Mouse (Mus musculus): ENCODE results near the gene Ift22. TPM values are rescaled to one million over a fixed set of nuclear protein-coding genes. Genes with fewer than 3 reads are reported as not detected.
"Not testable (repeated sequence)": the region's sequence is repeated elsewhere in the genome, so short reads cannot be mapped to it uniquely, and the experiment has no call there.

Ift22 gene
- polyA plus RNA-seq, 1 experiment from 2014 or later = 41.4 TPM

GRCm38 (mm10) chr5:136949551-136950336 is 41.8 kb downstream of the Ift22 start:
- not testable (repeated sequence) for H3K9me3 ChIP-seq (replicated peaks; ENCODE audit: control insufficient read depth, low read length); H3K4me2 ChIP-seq; H3K4me3 ChIP-seq (ENCODE audit: low read depth, low read length); H3K27ac ChIP-seq (ENCODE audit: low read depth, low read length); H3K4me1 ChIP-seq (ENCODE audit: control insufficient read depth, insufficient read depth, low read length); H3K36me3 ChIP-seq (ENCODE audit: control insufficient read depth, insufficient read depth, low read length); ATAC-seq (replicated peaks; ENCODE audit: insufficient number of reproducible peaks, low FRiP score, low TSS enrichment); H3K9ac ChIP-seq (ENCODE audit: low read depth, low read length); H3K27me3 ChIP-seq (ENCODE audit: control insufficient read depth, insufficient read depth, low read length)
- WGBS (ENCODE audit: insufficient replicate concordance) = 81% methylated on average over 14 of the region's 14 CpGs

GRCm38 (mm10) chr5:136950521-136950920 is 42.6 kb downstream of the Ift22 start:
- H3K4me1 ChIP-seq (ENCODE audit: control insufficient read depth, insufficient read depth, low read length) = peaks cover 5% of the 10 kb centered on the region; the same call in 1 of the 2 replicates
- H3K36me3 ChIP-seq (ENCODE audit: control insufficient read depth, insufficient read depth, low read length) = 0 out of 2 replicates have a peak, but pooled peaks cover under 1% of the 10 kb centered on the region
- no peak overlapping the region for H3K4me3 ChIP-seq (ENCODE audit: low read depth, low read length)
- H3K9ac ChIP-seq (ENCODE audit: low read depth, low read length) = no peak overlapping the region
- no peaks in the 10 kb centered on the region for H3K9me3 ChIP-seq (replicated peaks; ENCODE audit: control insufficient read depth, low read length)
- H3K27ac ChIP-seq (ENCODE audit: low read depth, low read length) = no peak overlapping the region
- no peak overlapping the region for H3K4me2 ChIP-seq
- WGBS (ENCODE audit: insufficient replicate concordance) = 84% methylated on average over 6 of the region's 6 CpGs
- H3K27me3 ChIP-seq (ENCODE audit: control insufficient read depth, insufficient read depth, low read length) = no peaks in the 10 kb centered on the region
- ATAC-seq (replicated peaks; ENCODE audit: insufficient number of reproducible peaks, low FRiP score, low TSS enrichment) = no peak

GRCm38 (mm10) chr5:136952153-136952552 is 44.2 kb downstream of the Ift22 start:
- H3K9me3 ChIP-seq (replicated peaks; ENCODE audit: control insufficient read depth, low read length) = no peaks in the 10 kb centered on the region
- no peak overlapping the region for H3K4me3 ChIP-seq (ENCODE audit: low read depth, low read length)
- peak overlapping the region; percentile 80; the same call in 1 of the 2 replicates for H3K4me2 ChIP-seq
- peaks cover 5% of the 10 kb centered on the region; the same call in 1 of the 2 replicates for H3K4me1 ChIP-seq (ENCODE audit: control insufficient read depth, insufficient read depth, low read length)
- no peak for ATAC-seq (replicated peaks; ENCODE audit: insufficient number of reproducible peaks, low FRiP score, low TSS enrichment)
- H3K9ac ChIP-seq (ENCODE audit: low read depth, low read length) = no peak overlapping the region
- no peak overlapping the region for H3K27ac ChIP-seq (ENCODE audit: low read depth, low read length)
- H3K27me3 ChIP-seq (ENCODE audit: control insufficient read depth, insufficient read depth, low read length) = no peaks in the 10 kb centered on the region
- 64% methylated on average over 4 of the region's 4 CpGs for WGBS (ENCODE audit: insufficient replicate concordance)
- H3K36me3 ChIP-seq (ENCODE audit: control insufficient read depth, insufficient read depth, low read length) = 0 out of 2 replicates have a peak, but pooled peaks cover 4% of the 10 kb centered on the region

DNA sequence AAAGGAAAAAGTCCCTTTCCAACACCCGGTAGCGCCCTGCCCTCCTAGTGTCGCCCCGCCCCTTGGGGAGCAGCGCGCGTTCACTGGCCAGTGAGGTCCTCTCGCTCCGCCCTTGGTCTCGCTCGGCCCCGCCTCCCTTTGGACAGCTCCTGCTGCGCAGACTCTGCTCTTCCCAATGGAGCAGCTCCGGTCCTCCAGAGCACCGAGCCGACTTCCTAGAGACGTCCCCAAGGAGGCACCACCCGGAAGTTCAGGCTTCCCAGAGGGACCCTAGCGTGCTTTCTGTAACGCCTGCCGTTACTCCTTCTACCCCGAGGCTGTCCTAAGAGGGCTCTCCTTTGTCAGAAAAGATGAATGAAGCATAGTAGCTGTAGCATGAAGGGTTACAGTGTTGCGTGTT is 45.1 kb downstream of the Ift22 start, which contains the start of gene Fis1:
Gene Fis1, plus strand, starts transcription at position 261 of the 400 bp plus-strand sequence.
- Histone ChIP-seq H3K27ac (ENCODE audit: low read depth, low read length) (peak within 1 kb of the TSS; percentile 29; the same call in 1 of the 2 replicates), H3K36me3 (ENCODE audit: control insufficient read depth, insufficient read depth, low read length) (0 out of 2 replicates have a peak, but pooled peaks cover 4% of the 10 kb centered on the region), H3K4me2 (peak within 1 kb of the TSS; percentile 80), H3K9ac (ENCODE audit: low read depth, low read length) (peak within 1 kb of the TSS; percentile 79), H3K4me1 (ENCODE audit: control insufficient read depth, insufficient read depth, low read length) (peaks cover 5% of the 10 kb centered on the region; the same call in 1 of the 2 replicates), H3K4me3 (ENCODE audit: low read depth, low read length) (peak within 1 kb of the TSS; percentile 73), H3K9me3 (replicated peaks; ENCODE audit: control insufficient read depth, low read length) (no peaks in the 10 kb centered on the region), H3K27me3 (ENCODE audit: control insufficient read depth, insufficient read depth, low read length) (no peaks in the 10 kb centered on the region)
- WGBS (ENCODE audit: insufficient replicate concordance) = under 1% methylated on average over 23 of the region's 23 CpGs
- peak; percentile 98 for ATAC-seq (replicated peaks; ENCODE audit: insufficient number of reproducible peaks, low FRiP score, low TSS enrichment)

DNA sequence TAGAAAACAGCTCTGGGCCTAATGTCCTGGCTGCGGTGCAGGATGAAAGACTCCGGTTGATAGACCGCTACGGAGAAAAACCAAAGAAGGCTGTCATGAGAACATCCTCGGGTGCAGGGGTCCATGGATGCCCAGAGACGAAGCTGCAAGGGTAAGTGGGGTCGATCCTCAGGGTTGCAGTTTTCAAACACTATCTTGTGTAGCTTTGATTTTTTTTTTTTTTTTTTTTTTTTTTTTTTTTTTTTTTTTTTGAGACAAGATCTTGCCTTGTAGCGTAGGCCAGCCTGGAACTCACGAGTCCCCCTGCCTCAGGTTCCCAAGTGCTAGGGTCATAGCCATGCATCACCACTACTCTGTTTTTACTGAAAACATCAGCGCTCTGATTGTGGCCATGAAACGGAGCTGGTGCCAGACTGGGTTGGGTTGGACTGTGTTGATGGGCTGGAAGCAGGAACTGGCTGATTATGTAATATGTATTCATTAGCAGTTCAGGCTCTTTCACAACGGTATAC is 45.5 kb downstream of the Ift22 start:
- 1% methylated on average over 12 of the region's 12 CpGs for WGBS (ENCODE audit: insufficient replicate concordance)
- Histone ChIP-seq H3K9ac (ENCODE audit: low read depth, low read length) (peak overlapping the region; percentile 79), H3K27ac (ENCODE audit: low read depth, low read length) (peak overlapping the region; percentile 29; the same call in 1 of the 2 replicates), H3K27me3 (ENCODE audit: control insufficient read depth, insufficient read depth, low read length) (no peaks in the 10 kb centered on the region), H3K36me3 (ENCODE audit: control insufficient read depth, insufficient read depth, low read length) (0 out of 2 replicates have a peak, but pooled peaks cover 4% of the 10 kb centered on the region), H3K9me3 (replicated peaks; ENCODE audit: control insufficient read depth, low read length) (no peaks in the 10 kb centered on the region), H3K4me2 (peak overlapping the region; percentile 80), H3K4me1 (ENCODE audit: control insufficient read depth, insufficient read depth, low read length) (peaks cover 5% of the 10 kb centered on the region; the same call in 1 of the 2 replicates), H3K4me3 (ENCODE audit: low read depth, low read length) (peak overlapping the region; percentile 73)
- ATAC-seq (replicated peaks; ENCODE audit: insufficient number of reproducible peaks, low FRiP score, low TSS enrichment) = 0 out of 2 replicates have a peak, but pooled peaks have one; percentile 16

GRCm38 (mm10) chr5:136955622-136956021 is 47.7 kb downstream of the Ift22 start:
- no peak overlapping the region for H3K27ac ChIP-seq (ENCODE audit: low read depth, low read length)
- WGBS (ENCODE audit: insufficient replicate concordance) = 77% methylated on average over 4 of the region's 4 CpGs
- ATAC-seq (replicated peaks; ENCODE audit: insufficient number of reproducible peaks, low FRiP score, low TSS enrichment) = no peak

GRCm38 (mm10) chr5:136957250-136957649 is 49.3 kb downstream of the Ift22 start:
- H3K4me3 ChIP-seq (ENCODE audit: low read depth, low read length) = no peak overlapping the region
- no peak overlapping the region for H3K4me2 ChIP-seq
- no peaks in the 10 kb centered on the region for H3K9me3 ChIP-seq (replicated peaks; ENCODE audit: control insufficient read depth, low read length)
- WGBS (ENCODE audit: insufficient replicate concordance) = 97% methylated on average over 1 of the region's 1 CpGs
- peaks cover 10% of the 10 kb centered on the region for H3K4me1 ChIP-seq (ENCODE audit: control insufficient read depth, insufficient read depth, low read length)
- ATAC-seq (replicated peaks; ENCODE audit: insufficient number of reproducible peaks, low FRiP score, low TSS enrichment) = no peak
- no peak overlapping the region for H3K9ac ChIP-seq (ENCODE audit: low read depth, low read length)
- H3K27me3 ChIP-seq (ENCODE audit: control insufficient read depth, insufficient read depth, low read length) = no peaks in the 10 kb centered on the region
- H3K27ac ChIP-seq (ENCODE audit: low read depth, low read length) = no peak overlapping the region
- H3K36me3 ChIP-seq (ENCODE audit: control insufficient read depth, insufficient read depth, low read length) = 0 out of 2 replicates have a peak, but pooled peaks cover 4% of the 10 kb centered on the region

More at GRCm38 (mm10) chr5:136955622-136956021, 47.7 kb downstream of the Ift22 start:
- Histone ChIP-seq H3K27me3 (ENCODE audit: control insufficient read depth, insufficient read depth, low read length) (no peaks in the 10 kb centered on the region), H3K9me3 (replicated peaks; ENCODE audit: control insufficient read depth, low read length) (no peaks in the 10 kb centered on the region), H3K4me2 (no peak overlapping the region), H3K4me3 (ENCODE audit: low read depth, low read length) (no peak overlapping the region), H3K4me1 (ENCODE audit: control insufficient read depth, insufficient read depth, low read length) (peaks cover 5% of the 10 kb centered on the region; the same call in 1 of the 2 replicates), H3K36me3 (ENCODE audit: control insufficient read depth, insufficient read depth, low read length) (0 out of 2 replicates have a peak, but pooled peaks cover 4% of the 10 kb centered on the region), H3K9ac (ENCODE audit: low read depth, low read length) (no peak overlapping the region)

DNA sequence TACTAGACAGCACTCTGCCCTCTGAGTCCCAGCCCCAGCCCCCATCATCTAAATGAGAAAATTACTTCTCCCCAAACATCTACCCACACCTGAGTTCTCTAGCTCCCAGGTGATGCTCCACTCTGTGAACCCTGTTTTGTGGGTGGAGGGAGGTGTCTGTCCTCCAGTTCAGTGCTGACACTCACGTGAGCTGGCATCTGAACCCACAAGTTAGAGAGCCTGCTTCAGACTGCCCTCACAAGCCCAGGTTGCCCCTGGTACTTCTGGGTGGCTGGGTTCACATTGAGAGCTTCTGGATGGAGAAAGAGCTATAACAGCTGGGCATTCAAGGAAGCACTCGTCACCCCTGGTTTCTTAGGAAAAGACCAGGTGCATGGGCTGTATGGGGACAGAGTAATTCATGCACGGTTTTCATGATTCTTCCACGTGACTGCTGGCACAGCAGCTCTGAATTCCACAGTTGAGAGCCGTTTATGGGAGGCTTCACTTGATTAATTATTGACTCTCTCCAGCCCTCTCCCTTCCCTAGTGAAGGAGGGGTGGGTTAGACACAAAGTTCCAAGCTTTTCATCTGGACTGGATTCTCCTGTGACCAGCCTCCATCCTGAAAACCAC is 51.1 kb downstream of the Ift22 start:
- Histone ChIP-seq H3K27me3 (ENCODE audit: control insufficient read depth, insufficient read depth, low read length) (no peaks in the 10 kb centered on the region), H3K27ac (ENCODE audit: low read depth, low read length) (no peak overlapping the region), H3K4me2 (no peak overlapping the region), H3K36me3 (ENCODE audit: control insufficient read depth, insufficient read depth, low read length) (peaks cover 8% of the 10 kb centered on the region), H3K9me3 (replicated peaks; ENCODE audit: control insufficient read depth, low read length) (no peaks in the 10 kb centered on the region), H3K9ac (ENCODE audit: low read depth, low read length) (no peak overlapping the region), H3K4me3 (ENCODE audit: low read depth, low read length) (no peak overlapping the region), H3K4me1 (ENCODE audit: control insufficient read depth, insufficient read depth, low read length) (peaks cover 11% of the 10 kb centered on the region)
- WGBS (ENCODE audit: insufficient replicate concordance) = 78% methylated on average over 5 of the region's 5 CpGs
- no peak for ATAC-seq (replicated peaks; ENCODE audit: insufficient number of reproducible peaks, low FRiP score, low TSS enrichment)
